Mouse (Mus musculus): Measurements from ENCODE around the gene Rpl39.

Gene Rpl39

DNA sequence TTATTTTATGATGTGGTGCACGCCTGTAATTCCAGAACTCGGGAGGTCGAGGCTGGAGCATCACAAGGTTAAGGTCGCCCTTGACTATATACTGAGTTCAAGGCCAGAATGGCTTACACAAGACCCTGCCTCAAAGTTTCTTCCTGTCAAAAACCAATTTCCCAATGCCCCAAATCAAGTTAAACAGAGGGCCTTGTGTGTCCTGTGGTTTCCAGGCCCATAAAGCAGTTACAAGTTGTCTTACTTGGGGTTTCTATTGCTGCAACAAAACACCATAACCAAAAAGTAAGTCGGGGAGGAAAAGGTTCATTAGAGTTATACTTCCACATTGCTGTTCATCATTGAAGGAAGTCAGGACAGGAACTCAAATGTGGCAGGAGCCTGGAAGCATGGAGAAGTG is 16.4 kb downstream of the Rpl39 start:
- DNase-seq (ENCODE audit: extremely low spot score, low read depth, low spot score): no peak

DNA sequence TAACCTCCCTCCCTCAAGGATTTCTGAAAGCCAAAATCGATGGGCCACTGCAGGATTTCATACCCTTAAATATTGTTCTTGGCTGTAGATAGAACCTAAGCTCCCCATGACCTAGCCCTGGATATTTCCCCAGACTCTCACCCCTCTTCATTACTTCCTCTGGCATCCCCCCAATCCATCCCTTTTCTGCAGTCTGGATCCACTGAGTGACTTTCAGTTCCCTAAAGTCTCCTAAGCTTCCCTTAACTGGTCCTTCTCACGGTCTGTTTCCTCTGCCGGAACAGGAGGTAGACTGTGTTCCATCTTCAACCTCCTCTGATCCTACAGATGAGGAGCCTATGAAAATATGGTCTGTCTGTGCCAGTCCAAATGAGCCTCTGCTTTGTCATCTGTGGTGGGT is 17.9 kb downstream of the Rpl39 start:
- DNase-seq (ENCODE audit: extremely low spot score, low read depth, low spot score): no peak

DNA sequence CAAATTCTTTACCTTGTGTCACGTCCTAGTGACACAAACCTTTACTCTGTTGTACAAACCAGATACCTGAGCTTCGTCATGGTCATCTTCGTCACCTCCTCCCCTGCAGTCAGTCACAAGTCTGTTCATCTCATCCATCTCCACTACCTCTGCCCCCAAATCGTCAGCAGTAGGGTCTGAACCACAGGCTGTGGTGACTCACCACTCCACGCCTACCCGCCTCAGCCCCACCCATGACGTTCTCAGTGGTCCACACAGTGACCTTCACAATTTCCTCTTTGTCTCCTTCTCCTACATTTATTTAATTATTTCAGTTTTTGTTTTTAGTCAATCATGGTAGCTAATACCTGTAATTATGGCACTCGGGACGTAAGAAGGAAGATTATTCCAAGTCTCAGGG is 21.3 kb downstream of the Rpl39 start:
- no peak for DNase-seq (ENCODE audit: extremely low spot score, low read depth, low spot score)

DNA sequence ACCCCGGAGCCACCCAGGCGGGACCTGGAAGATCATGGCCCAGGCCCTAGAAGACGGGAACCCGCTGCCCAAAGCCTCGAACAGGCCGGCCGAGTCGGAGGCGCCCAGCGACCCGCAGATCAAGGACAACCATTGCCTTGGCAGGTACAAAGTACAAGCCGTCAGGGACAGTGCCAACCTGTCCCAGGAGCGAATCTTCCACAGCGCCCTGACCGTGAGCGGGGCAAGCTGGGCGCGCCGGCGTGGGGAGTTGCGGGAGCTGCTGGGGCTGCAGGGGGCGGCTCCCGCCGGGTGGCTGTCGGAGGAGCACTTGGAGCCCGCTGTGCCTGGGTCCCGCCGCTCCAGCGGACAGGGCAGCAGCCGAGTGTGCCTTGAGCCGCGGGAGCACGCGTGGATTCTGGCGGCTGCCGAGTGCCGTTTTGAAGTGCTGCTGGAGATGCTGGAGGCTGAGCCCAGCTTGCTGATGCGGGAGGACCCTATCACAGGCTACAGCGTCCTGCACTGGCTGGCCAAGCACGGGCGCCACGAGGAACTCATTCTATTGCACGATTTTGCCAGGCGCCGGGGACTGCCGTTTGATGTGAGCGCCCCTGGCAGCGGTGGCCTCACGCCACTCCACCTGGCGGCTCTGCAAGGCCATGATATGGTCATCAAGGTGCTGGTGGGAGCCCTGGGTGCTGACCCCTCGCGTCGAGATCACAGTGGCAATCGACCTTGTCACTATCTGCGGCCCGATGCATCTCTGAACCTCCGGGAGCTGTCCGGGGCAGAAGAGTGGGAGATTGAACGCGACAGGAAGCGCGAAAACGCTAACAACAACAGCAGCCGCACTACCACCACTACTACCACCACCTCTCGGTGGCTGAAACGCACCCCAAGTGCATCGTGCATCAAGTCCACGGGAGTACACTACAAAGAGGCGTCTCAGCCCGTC is 36.0 kb downstream of the Rpl39 start:
- DNase-seq (ENCODE audit: extremely low spot score, low read depth, low spot score): no peak

DNA sequence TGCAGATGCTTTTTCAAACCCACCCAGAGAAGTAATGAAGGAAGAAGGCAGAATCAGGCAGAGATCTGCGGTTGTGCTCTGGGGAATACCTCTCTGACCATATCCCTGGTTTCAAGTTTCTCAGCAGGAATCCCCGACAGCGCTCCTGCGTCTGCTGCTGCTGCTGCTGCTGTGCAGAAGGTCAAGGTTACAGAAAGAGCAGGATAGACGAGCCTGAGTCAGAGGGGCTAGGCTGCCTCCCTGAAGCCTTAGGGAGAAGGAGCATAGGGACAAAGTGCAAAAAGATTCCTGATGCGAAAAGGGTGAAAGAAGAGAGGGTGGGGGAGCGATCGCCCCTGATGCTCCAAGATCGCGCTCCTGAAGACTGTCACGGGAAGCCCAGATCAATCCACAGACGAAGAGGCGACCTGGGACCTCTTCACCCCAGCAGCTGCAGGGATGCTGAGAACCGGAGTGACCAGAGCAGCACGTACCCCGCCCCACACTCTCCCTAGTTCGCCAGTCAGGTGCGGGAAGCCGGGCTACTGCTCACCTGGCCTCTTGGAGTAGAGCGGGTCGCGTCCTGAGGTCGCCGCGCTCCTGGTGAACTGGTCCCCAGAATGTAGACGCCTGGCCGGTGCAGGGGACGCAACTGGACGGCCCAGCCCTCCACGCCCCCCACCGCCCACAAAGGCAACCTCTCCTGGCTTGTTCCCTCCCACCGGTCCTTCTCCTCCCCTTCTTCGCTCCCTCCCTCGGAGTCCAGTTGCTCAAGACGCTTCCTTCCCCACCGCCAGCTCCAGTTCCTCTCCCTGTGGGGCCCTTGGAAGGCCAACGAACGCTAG is 36.9 kb downstream of the Rpl39 start, which contains the start of gene Sowahd:
Sowahd (plus strand) TSS at position 780 of the 824 bp plus-strand sequence.
- no peak for DNase-seq (ENCODE audit: extremely low spot score, low read depth, low spot score)

DNA sequence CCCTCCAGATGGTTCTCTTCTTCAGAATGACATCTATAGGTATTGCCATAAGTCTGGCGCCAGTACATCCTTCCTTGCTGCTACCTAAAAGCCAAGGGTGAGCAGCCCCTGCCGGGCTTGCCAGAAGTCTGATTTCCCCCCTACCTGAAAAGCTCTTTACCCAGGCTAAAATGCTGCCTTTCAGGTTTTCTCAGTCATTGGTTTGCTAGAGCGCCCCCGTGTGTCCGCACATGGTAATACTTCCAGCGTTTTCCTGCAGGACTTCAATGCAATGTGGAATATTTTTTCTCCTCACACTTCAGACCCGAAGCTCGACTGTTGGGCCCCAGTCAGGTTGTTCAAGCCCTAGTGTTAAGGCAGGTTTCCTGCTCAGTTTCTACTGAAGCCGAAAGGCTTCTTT is 42.5 kb downstream of the Rpl39 start:
- no peak for DNase-seq (ENCODE audit: extremely low spot score, low read depth, low spot score)

All from hindlimb bud, embryonic 11.5 days (tissue).